Mouse (Mus musculus): ENCODE measurements at regions not wholly inside any gene's neighbourhood (a gene's known extent, or its start where the extent isn't known, plus 50 kb on each side); places are given as distances from the start of the nearest gene placed in this dataset.
"Not testable (repeated sequence)": the region's sequence is repeated elsewhere in the genome, so short reads cannot be mapped to it uniquely, and the experiment has no call there.

DNA sequence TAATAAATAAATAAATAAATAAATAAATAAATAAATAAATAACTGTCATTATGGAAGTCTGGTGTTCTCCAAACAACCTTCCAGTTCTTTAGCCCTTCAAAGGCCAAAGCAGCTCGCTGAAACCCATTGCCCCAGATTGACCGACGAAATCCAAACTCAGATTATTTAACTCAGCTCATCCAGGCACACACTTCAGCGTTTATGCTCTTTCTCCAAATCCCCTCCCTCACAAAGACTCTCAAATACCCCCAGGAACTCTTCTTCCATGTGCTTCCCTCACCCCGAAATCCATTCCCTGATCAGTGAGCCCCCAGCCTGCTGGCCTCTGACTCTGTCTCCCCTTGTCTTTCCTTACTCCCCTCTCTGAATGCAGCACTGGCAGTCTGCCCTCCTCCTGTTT is 480.8 kb downstream of the Tns1 start:
- DNase-seq (ENCODE audit: low spot score), result no peak

DNA sequence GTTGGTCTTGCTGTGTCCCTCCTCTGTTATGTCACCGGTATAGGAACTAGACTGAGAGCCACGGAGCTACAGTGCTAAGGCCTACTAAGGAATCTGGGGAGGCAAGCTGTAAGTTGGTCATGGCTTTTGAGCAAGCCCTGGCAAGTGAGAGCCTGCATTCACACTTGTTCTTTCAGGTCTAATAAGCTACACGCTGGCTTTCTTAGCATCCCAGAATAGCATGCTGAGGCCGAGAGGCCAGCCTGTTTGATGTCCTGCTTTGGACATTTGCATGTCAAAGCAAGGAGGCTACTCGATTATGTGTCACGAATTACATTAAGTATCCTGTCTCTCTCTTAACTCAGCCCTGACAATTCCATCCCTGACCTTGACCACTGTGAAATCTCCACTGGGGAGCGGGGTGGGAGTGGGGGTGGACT is 481.5 kb downstream of the Tns1 start:
- DNase-seq (ENCODE audit: low spot score), result no peak

DNA sequence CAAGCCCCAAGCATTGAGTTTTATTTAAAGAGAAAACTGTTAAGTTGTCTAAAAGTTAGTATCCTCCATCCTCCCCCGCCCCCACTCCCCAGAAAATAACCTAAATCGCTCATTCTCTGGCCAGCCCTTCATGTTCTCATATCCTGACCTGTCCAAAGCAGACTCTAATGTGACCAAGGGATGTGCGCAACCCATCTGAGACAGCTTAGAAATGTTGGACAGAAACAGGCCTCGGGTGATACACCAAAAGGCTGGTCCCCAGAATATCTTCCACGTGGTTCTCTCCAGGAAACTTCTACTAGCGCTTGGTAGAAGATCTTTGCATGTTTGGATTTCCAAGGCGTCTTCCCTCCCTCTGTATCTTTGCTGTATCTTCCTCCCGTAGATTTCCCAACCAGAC is 482.8 kb downstream of the Tns1 start:
- no peak for DNase-seq (ENCODE audit: low spot score)

DNA sequence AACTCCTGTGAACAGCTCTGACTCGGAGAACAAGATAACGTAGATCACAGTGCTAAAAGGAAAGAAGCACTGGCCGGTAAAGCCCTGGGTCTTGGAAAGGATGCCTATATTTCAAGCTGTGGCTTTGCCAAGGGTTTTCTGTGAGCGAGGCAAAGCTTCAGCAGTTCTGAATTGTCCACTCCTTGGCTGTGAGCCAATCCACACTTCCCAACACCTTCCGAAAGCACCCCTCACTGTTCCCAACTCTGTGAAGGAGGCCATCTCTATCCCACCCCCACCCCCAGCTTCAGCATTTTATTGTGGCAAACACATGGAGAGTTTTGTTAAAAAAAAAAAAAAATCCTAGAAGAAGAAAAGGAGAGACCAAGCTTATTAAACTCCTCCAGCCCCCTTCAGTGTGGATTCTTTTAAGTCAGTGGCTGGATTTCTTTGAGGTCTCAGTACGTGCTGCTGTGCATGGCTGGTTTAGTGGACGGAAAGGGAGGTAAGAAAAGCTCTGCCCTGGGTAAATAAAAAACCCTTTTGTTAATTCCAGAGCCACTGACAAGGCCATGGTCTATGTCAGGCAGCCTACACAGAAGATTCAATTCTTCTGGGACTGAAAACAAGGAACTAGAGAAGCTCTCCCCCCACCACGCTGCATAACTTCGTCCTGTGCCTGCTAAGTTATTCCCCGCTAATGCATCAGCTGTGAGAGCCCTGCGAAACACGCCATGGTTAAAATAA is 483.4 kb downstream of the Tns1 start:
- DNase-seq (ENCODE audit: low spot score), result no peak

DNA sequence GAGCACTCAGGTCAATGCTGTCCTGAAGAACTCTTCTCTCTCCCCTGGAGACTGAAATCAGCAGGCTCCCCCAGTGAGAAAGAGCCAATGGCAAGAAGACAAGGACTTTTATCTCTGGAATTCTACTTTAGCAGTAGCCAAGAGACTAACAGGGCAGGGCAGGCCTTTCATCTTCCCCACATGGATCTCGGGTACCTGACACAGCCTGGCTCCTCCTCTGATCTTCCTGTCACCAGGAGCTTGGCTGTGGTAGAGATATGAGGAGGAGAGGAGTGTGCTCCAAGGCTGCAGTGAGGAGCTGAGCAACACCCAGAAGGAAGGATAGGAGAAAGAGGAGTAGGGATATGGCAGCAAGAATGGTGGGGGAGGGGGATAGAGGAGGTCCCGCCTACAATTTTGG is 488.5 kb downstream of the Tns1 start:
- no peak for DNase-seq (ENCODE audit: low spot score)

DNA sequence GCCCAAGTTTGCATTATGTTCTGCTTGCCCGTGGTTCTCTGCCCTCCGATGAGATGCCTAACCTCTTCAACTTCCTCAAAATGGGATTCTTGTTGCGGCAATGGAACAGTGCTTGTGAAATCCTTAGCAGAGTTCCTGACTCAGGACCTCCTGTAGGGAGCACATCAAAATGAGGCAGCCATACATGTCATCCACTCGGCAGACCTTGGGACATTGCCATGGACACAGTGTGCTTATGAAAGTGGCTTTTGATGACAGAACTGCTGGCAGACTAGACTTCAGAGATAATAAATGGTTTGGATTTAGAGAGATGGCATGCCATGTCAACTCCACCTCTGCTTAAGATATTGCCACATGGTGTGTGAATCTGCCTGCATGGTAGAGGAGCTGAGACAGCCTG is 489.4 kb downstream of the Tns1 start:
- no peak for DNase-seq (ENCODE audit: low spot score)

DNA sequence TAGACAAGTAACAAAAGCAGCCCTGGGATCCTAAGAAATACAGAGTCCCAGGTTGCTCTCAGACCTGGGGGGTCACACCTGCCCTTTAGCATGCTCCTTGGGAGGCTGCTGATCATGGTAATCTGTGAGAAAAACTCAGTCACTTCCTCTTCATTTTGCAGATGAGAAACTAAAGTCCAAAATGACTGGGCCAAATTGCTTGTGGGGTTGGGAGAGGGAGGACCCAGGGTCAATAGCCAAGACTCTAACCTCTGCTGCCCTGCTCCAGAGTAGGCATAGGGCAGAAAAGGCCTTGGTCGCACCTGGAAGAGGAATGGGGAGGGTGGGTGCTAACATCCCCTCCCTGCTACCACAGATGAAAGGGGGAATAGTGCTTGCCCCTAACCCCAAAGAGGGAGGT is 491.2 kb downstream of the Tns1 start:
- DNase-seq (ENCODE audit: low spot score), result no peak

DNA sequence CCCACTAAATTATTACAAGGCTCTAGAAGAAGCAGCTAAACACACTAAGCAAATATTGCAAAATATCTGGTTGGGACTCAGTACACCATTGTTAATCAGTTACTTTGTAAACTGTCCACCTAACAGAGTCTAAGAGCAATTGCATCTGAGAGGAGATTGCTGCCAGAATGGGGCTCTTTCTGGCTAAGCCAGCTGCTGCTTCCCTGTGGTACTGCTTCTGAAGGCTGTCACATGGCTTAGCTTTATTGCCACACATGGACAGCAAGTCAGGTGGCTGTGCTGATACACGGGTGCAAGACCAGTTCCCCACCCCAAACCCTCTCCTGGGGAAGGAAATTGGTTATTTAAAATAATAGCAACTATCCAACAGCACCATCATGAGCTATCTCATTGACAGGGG is 493.9 kb downstream of the Tns1 start:
- DNase-seq (ENCODE audit: low spot score), result no peak

DNA sequence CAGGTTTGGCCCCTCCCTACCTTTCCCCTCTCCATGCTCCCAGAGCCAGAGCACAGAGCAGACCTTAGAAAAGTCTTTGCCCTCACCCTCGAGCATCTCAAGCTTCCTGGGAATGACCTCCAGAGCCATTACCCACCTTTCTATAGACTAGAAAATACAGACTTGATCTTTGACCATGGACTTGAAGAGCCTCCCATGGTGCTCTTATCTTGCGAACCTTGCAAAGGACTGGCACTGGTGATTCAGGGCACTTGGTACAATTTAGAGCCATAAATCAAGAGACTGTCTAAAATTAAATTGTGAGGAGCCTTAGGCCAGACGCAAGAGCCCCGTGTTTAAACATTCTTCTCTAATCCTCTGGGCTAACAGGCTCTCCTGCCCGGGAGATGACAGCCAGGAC is 498.9 kb downstream of the Tns1 start:
- DNase-seq (ENCODE audit: low spot score), result no peak

DNA sequence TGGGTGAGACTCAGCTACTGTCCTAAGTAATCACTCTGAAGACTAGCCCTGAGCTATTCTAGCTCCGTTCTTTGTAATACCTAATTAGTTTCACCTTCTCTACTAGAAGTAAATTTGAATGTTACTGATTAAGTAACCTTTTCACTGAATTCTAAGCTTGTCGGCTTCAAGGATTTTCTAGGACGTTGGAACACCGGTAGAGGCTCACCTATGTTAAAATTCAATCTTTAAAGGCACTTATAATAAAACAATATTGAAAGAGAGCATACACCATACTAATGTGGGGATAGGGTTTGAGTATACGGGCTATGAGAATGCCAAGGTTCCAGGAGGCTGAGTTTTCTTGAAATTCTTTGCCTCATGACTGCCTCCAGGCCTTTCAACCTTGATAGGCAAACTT is 503.1 kb downstream of the Tns1 start:
- DNase-seq (ENCODE audit: low spot score), result not testable (repeated sequence)

DNA sequence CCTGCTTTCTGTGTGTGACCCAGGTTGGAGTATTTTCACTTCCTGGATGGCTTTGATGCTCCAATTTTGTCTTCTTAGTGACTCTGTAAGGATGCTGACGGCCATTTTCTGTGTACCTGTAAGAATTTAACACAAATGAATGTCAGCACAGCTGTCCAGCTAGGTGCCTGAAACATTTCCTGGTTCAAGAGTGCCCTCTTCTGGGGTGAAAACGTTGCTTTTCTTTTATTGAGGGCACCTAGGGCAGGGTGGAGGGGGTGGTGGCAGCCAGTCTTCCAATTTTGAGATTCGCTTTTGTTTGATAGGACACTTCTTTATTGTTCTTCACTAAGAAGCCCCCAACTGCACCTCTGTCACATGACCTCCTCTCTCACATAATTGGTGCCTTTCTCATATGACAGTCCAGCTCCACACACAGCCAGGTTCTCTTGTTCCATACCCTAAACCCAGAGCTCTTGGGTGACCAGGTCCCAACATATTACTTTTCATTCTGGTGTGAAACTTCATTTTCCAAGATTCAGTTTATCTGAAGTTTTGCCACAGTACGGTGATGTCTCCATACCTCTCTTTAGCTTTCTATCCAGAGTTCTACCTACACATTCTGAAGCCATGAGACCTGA is 505.6 kb downstream of the Tns1 start:
- no peak for DNase-seq (ENCODE audit: low spot score)

DNA sequence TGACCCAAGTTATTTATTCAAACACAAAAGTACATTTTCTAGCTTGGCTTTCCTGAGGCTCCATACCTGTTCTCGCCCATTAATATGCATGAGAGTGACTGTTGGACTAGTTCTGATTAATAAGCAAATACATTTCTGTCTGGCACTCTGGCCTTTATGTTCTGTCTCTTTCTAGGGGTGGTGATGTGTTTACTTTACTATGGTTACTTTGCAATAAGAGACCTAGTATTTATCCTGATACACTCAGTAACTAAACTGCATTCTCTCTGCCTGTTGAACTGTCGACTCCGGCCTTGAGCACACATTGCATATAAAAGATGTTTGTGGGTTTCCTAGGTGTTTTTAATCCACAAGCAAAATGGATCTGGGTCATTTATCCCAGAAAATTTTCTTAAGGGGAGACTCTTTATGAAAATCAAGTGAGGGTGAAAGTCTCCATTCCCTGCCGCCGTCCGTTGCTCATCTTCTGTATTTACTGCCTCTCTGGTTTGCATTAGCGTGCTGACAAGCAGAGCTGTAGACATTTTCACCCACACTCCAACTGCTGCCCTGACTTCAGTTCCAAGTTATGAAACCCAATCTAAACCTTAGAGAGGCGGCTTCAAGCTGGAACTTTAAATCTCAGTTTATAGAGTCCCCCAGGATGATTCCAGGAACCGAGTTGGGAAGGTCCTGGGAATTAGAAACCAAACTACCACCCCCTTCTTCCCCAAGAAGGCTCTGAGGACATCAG is 530.4 kb downstream of the Tns1 start:
- DNase-seq (ENCODE audit: low spot score), result no peak

DNA sequence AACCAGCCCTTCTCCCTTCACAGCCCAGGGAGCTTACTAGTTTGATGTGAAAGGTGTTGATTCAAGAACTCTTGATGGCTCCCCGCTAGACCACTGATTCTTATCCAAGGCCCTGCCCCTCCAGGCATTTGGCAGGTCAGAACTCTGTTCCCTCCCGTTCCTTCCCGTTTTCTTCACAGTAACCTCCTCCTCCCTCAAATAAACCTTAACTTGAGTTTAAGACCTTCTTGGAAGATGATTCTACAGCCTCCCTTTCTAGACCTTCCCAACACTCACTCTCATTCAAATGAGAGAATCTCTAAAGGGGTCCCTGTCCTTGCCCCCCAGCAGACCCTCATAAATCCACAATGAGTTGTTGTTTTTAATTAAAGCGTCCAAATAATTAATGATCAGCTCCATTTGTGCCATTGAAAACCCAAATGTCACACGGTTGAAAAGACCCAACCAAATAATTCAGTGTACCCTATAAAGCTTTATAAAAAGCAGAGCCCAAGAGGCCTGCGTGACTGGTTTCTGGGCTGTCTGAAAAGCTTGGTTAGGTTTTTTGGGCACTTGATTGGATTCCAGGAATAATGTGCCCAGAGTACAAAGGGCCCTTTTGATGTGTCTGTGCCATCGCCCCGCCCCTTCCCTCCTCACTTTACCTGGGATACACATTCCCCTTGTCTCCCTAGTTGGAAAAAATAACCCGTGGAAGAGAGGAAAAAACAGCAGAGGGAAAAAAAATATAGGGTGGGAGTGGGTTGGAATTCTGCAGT is 532.7 kb downstream of the Tns1 start:
- DNase-seq (ENCODE audit: low spot score), result no peak

DNA sequence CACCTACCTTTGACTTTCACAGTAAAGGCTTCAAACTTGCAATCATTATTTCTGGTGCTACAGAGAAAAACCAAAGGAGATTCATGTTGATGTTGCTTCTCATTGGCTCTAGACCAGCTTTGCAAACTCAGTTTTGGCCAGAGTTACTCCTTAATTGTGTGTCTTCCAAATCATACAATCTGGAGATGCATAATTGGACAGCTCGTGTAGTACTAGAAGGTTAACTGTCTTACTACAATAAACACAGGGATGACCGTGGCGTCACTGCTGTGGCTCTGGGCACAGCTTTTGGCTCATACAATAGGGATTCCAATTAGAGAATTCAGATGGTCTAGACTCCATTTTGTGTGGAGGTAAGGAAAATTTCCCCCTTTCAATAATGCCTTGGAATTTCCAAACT is 544.6 kb downstream of the Tns1 start:
- DNase-seq (ENCODE audit: low spot score), result no peak

DNA sequence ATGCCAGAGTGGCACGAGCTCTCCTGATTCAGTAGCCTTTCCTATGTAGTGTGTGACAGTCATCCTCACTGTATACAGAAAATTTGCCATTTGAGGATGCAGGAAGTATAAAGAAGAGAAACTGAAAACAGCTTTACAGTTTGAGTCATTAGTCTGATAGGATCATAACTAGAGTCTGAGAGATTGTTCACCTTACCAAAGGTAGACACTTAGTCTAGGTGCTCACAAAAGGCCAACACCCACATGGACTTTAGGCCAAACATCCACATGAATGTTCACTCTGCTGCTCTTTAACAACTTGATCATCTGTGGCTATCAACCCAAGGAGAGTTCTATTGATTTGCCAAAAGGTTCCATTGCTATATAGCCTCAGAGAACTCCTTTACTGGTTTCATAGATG is 547.2 kb downstream of the Tns1 start:
- no peak for DNase-seq (ENCODE audit: low spot score)

DNA sequence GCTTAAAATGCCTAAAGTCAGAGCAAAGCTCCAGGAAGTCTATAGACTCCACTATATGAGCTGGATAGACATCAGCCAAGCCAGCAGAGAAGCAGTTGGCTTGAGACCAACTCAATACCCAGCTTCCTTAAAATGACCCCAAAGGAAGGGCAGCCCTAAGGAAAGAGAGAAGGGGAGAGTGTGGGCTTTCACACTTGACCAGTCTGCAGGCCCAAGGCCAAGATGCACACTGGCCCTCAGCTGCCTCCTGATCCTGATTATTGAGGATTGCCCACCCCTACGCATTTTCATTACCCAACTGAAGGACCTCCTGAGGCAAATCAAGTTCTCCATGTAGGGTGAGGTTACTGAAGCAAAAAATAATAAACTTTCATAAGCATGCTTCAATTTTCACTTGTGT is 548.6 kb downstream of the Tns1 start:
- DNase-seq (ENCODE audit: low spot score), result no peak

DNA sequence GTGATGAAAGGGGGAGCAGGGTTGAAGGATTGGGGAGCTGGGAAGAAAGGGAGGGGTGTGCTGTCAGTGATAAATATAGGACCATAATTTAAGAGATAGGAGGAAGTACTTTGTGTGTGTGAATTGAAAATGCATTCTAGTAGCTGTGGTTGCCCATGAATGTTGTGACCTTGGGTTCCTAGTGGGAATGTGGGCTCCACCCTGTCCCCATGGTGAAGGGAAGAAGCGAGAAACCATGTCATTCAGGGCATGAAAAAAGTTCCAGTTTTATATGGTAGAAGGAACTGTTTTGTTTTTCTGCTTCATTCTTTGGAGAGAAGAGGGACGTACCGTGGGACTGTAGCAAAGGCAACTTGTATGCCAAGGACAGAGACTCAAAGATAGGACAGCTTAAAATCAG is 553.3 kb downstream of the Tns1 start:
- no peak for DNase-seq (ENCODE audit: low spot score)

DNA sequence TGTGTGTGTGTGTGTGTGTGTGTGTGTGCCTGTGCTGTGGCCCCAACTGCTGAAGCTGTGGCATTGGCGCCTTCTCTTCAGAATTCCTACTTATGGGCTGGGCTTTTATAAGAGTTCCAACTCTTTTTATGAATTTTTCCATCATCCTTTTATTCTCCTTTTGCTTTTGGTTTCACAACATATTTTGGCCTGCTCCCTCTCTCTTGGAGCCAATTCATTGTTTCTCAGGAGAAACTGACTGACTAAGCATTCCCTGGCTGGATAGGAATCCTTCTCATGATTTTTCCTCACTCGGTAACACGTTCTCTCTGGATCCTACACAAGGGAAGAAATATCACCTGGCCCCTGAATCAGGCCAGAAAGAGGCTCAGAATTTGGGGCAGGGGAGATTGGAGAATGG is 551.1 kb upstream of the Tnp1 start:
- no peak for DNase-seq (ENCODE audit: low spot score)

DNA sequence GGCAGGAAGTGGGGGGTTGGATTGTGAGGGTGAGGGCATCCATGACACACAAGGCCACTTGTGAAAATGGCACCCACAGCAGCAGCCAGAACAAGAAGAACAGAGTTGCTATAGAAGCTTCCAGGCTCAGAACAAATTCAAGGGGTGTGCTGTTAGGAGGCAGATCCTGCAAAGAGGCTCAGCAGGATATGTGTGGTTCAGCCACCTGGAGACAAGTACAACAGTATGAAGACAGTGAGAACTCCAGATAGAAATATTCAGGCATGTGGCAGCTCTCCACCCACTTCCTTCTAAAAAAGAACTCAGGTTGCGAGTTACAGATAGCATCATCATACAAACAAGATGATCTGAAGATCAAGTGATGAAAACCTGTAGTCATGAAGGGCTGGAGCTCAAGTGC is 544.9 kb upstream of the Tnp1 start:
- no peak for DNase-seq (ENCODE audit: low spot score)

DNA sequence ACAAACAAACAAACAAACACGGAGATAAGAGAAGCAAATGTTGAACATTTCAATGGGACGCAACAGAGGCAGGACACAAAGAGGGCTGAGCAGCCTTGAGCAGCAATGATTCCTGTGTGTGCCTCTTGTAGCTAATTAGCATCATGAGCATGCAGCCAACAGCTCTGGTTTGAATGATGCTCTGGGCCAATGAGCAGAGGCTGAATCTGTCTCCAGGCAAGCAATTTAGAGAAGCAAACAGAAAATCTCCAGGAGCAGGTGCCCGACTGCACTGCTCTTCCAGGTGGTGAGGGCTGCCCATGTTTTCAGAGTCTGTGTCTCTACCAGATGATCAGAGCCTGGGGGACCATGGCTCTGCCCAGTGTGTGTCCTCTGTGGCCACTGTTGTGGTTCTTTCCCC is 532.2 kb upstream of the Tnp1 start:
- DNase-seq (ENCODE audit: low spot score), result no peak

DNA sequence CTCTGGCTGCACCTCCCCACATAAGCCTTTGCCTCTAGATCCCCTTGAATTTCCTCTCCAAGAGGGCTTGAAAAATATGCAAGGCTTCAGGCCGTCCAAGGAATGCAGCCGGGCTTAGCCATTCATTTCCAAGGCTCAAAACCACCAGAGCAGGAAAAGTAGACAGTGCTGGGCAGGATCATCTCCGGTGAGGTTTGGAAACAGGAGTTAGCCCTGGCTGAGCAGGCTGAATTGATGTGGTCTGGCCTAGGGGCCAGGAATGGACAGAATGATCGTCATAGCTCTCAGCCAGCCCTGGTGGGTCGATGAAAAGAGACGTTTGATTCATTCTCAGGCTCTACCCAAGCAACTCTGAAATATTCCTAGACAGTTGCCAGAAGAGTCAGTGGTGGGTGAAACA is 529.7 kb upstream of the Tnp1 start:
- DNase-seq (ENCODE audit: low spot score), result no peak

DNA sequence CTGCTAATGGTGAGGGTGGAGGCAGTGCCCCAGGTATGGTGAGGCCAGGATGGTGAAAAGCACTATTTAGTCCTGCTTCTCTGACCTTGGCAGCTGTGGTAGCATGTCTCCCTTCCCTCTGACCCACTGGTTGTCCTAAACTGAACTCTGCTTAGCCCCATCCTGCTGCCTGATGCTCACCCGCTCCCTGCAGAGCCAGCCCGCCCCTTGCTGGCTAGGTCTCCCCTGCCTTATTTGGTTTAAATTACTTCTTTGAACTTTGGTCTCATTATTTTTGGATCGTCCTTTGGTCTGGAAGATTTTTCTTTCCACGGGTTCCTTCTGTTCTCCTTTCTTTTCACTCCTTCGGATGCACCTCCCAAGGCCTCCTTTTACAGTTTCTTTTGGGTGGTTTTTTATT is 525.7 kb upstream of the Tnp1 start:
- no peak for DNase-seq (ENCODE audit: low spot score)

DNA sequence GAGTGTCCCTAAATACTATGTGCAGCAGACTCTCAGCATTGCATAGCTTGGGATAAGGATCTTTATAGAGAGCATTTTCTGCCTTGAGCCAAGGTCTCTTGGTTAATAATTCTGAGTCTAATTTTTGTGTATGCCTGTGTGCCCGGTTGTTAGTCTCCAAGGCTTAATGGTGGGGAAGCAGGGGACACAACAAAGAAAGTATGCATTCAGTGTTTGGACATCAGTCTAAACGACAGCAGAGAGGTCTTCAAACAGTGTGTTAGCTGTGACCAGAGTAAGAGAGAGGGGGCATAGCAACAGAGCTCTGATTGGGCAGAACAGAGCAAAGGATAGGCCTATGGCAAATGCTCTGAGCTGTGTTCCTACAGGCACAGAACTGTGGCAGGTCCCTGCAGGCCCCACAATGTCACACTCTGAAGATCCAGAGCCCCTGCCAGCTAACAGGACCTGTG is 522.7 kb upstream of the Tnp1 start:
- DNase-seq (ENCODE audit: low spot score), result no peak
